In genomic region chr2:167486573-167486972, GRCm38 (mm10) we compare ENCODE assay signal across 18 mouse cellular contexts. TPM values are rescaled to one million over a fixed set of nuclear protein-coding genes. Genes with fewer than 3 reads are reported as not detected.
A peak's percentile ranks its signal among the peaks of the same experiment; 100 is the strongest.
DNase-seq lines count a peak whose midpoint lies in the region; ATAC-seq lines count a peak whose summit lies in the region.
"Had no signal": no experiment of that assay in that cellular context is flagged by ENCODE, and none has a peak within 500 bp of the region (broad histone marks: within the 10 kb centered on the region; RNA-seq: fewer than 3 reads in every experiment).

No protein-coding gene starts in this region.

- no peaks in the 10 kb centered on the region for H3K9me3 ChIP-seq in heart, embryonic 12.5 days (replicated peaks)
- H3K9me3 ChIP-seq in neural tube, embryonic 13.5 days = no peaks in the 10 kb centered on the region
- H3K9me3 ChIP-seq: embryonic facial prominence, embryonic 12.5 days had no signal

- H3K9ac ChIP-seq in heart, embryonic 12.5 days = 0 out of 2 replicates have a peak overlapping the region, but pooled peaks have one; percentile 5
- peak overlapping the region; percentile 34; the same call in 1 of the 2 replicates for H3K9ac ChIP-seq in neural tube, embryonic 13.5 days
- H3K9ac ChIP-seq: embryonic facial prominence, embryonic 12.5 days; lung, embryonic 14.5 days had no signal

- H3K4me3 ChIP-seq in heart, embryonic 12.5 days = no peak overlapping the region
- no peak overlapping the region for H3K4me3 ChIP-seq in neural tube, embryonic 13.5 days
- H3K4me3 ChIP-seq: embryonic facial prominence, embryonic 12.5 days had no signal

- H3K36me3 ChIP-seq in heart, embryonic 12.5 days = peaks cover 49% of the 10 kb centered on the region
- H3K36me3 ChIP-seq in neural tube, embryonic 13.5 days = peaks cover 42% of the 10 kb centered on the region

- H3K4me1 ChIP-seq in heart, embryonic 12.5 days (replicated peaks) = peaks cover 38% of the 10 kb centered on the region
- peaks cover 47% of the 10 kb centered on the region for H3K4me1 ChIP-seq in neural tube, embryonic 13.5 days (replicated peaks)

- no peak overlapping the region for H3K4me2 ChIP-seq in heart, embryonic 12.5 days
- H3K4me2 ChIP-seq in neural tube, embryonic 13.5 days = no peak overlapping the region
- H3K4me2 ChIP-seq: embryonic facial prominence, embryonic 12.5 days; liver, embryonic 11.5 days; lung, embryonic 14.5 days had no signal

- H3K27ac ChIP-seq in heart, embryonic 12.5 days (ENCODE audit: poor library complexity, severe bottlenecking) = no peak overlapping the region
- no peak overlapping the region for H3K27ac ChIP-seq in neural tube, embryonic 13.5 days (replicated peaks)
- H3K27ac ChIP-seq: embryonic facial prominence, embryonic 12.5 days; macrophage had no signal

- no peak for DNase-seq in heart, adult 8-10 months (ENCODE audit: low spot score)
- no peak for DNase-seq in neural tube, embryonic 10.5 days (ENCODE audit: extremely low spot score, low spot score)
- DNase-seq in cerebellum, postnatal 25 days = peak; percentile 79 to 84
- DNase-seq in adrenal gland, postnatal 10 days = no peak
- DNase-seq: adrenal gland, postnatal 25 days; heart, postnatal 10 days; kidney, adult 18-20 months; kidney, postnatal 25 days; lung, embryonic 14.5 days; midbrain, embryonic 14.5 days; right cerebral cortex, postnatal 25 days; thymus, adult 2 months had no signal

- H3K27me3 ChIP-seq in heart, embryonic 12.5 days (replicated peaks) = no peaks in the 10 kb centered on the region
- no peaks in the 10 kb centered on the region for H3K27me3 ChIP-seq in neural tube, embryonic 13.5 days
- H3K27me3 ChIP-seq: embryonic facial prominence, embryonic 12.5 days had no signal

- 90% methylated on average over 4 of the region's 4 CpGs for WGBS in heart, embryonic 12.5 days
- WGBS in neural tube, embryonic 13.5 days = 93% methylated on average over 4 of the region's 4 CpGs

- ATAC-seq in heart, embryonic 12.5 days (ENCODE audit: insufficient number of reproducible peaks, low FRiP score) = no peak
- no peak for ATAC-seq in neural tube, embryonic 13.5 days (ENCODE audit: low read depth)
- ATAC-seq in activated CD4-positive, CD25-positive, alpha-beta regulatory T cell, adult 4 months = no peak

RNA-seq across cellular contexts. Expression of gene Rnf114, which starts 5.9 kb away (rescaled TPM):
- polyA plus RNA-seq in heart, embryonic 12.5 days (2016; fragmentation: Nextera tagmentation; extraction: Ambion mirVana) = 61.4 and 62.9 TPM in 2 replicates
- 10 to 100 TPM; 66.2 to 82.2 (median 75.4) TPM for total RNA-seq in heart, adult 8-10 months (2022)
- polyA plus RNA-seq in neural tube, embryonic 13.5 days (2015; fragmentation: Nextera tagmentation; extraction: Ambion mirVana) = 128 TPM in 2 replicates
- 10 to 100 TPM; 51.0 to 55.9 TPM for total RNA-seq in adrenal gland, postnatal 10 days (2021)
- polyA plus RNA-seq in activated CD4-positive, CD25-positive, alpha-beta regulatory T cell, adult 4 months (2017; shearing (Covaris generic)) = 100 to 1,000 TPM; 168 to 181 TPM

RNA-seq across cellular contexts. Expression of gene Spata2, which starts 6.1 kb away (rescaled TPM):
- polyA plus RNA-seq in heart, embryonic 12.5 days (2016; fragmentation: Nextera tagmentation; extraction: Ambion mirVana) = 14.6 and 15.4 TPM in 2 replicates
- 10 to 100 TPM; 10.3 to 17.0 (median 15.9) TPM for total RNA-seq in heart, adult 8-10 months (2022)
- polyA plus RNA-seq in neural tube, embryonic 13.5 days (2015; fragmentation: Nextera tagmentation; extraction: Ambion mirVana) = 24.1 and 26.9 TPM in 2 replicates
- 10 to 100 TPM; 26.5 to 28.9 TPM for total RNA-seq in adrenal gland, postnatal 10 days (2021)
- 10 to 100 TPM in 1 of 2 experiments, 1 to 10 TPM in 1; 7.4 to 11.7 TPM for polyA plus RNA-seq in activated CD4-positive, CD25-positive, alpha-beta regulatory T cell, adult 4 months (2017; shearing (Covaris generic))

RNA-seq across cellular contexts. Expression of gene Snai1, which starts 51.4 kb away (rescaled TPM):
- 18.8 and 21.4 TPM in 2 replicates for polyA plus RNA-seq in heart, embryonic 12.5 days (2016; fragmentation: Nextera tagmentation; extraction: Ambion mirVana)
- total RNA-seq in heart, adult 8-10 months (2022) = 1 to 10 TPM; 1.2 to 2.2 (median 1.4) TPM
- polyA plus RNA-seq in neural tube, embryonic 13.5 days (2015; fragmentation: Nextera tagmentation; extraction: Ambion mirVana) = 9.8 and 13.0 TPM in 2 replicates
- total RNA-seq in adrenal gland, postnatal 10 days (2021) = 1 to 10 TPM; 6.2 to 8.5 TPM
- polyA plus RNA-seq in activated CD4-positive, CD25-positive, alpha-beta regulatory T cell, adult 4 months (2017; shearing (Covaris generic)) = not detected
- polyA plus RNA-seq: macrophage had no signal

Comparison
In these comparisons a context has a peak if more than half of its experiments do, and no peak if none do; other contexts are left out.
1. DNase-seq: peak in cerebellum, postnatal 25 days (2 of 2); none in heart, adult 8-10 months (single experiment), neural tube, embryonic 10.5 days (single experiment) and adrenal gland, postnatal 10 days (single experiment).